Mouse (Mus musculus): ENCODE measurements around the gene Txn1. TPM values are rescaled to one million over a fixed set of nuclear protein-coding genes. Genes with fewer than 3 reads are reported as not detected.

Gene Txn1
- total and polyA plus RNA-seq, 2 experiments from 2014 or later, result 85.8 to 243 TPM

GRCm38 (mm10) chr4:57952891-57953290, 3.3 kb downstream of the Txn1 start:
- DNase-seq (ENCODE audit: low spot score), result no peak
- Histone ChIP-seq H3K4me2 (ENCODE audit: low read depth, low read length) (no peak overlapping the region), H3K36me3 (replicated peaks; ENCODE audit: control insufficient read depth, insufficient read depth, low read length) (peaks cover 39% of the 10 kb centered on the region), H3K9me3 (replicated peaks; ENCODE audit: control insufficient read depth, low read length) (no peaks in the 10 kb centered on the region), H3K27me3 (ENCODE audit: control insufficient read depth, insufficient read depth, low read length) (no peaks in the 10 kb centered on the region), H3K4me3 (ENCODE audit: low read depth, low read length) (no peak overlapping the region), H3K4me1 (ENCODE audit: control insufficient read depth, insufficient read depth) (peaks cover 18% of the 10 kb centered on the region), H3K9ac (replicated peaks; ENCODE audit: low read depth, low read length) (no peak overlapping the region), H3K27ac (ENCODE audit: low read depth) (no peak overlapping the region)
- WGBS, result 95% methylated on average over 1 of the region's 1 CpGs
- ATAC-seq (ENCODE audit: insufficient read depth, low read depth), result no peak
- TF ChIP-seq EP300 (IDR thresholded peaks at IDR 0.05; ENCODE audit: low read depth) (no peak), CTCF (IDR thresholded peaks at IDR 0.05; ENCODE audit: low read depth) (no peak)

GRCm38 (mm10) chr4:57952416-57952815, 3.8 kb downstream of the Txn1 start:
- Histone ChIP-seq H3K4me1 (ENCODE audit: control insufficient read depth, insufficient read depth) (peaks cover 17% of the 10 kb centered on the region), H3K27me3 (ENCODE audit: control insufficient read depth, insufficient read depth, low read length) (no peaks in the 10 kb centered on the region), H3K27ac (ENCODE audit: low read depth) (no peak overlapping the region), H3K9ac (replicated peaks; ENCODE audit: low read depth, low read length) (no peak overlapping the region), H3K9me3 (replicated peaks; ENCODE audit: control insufficient read depth, low read length) (no peaks in the 10 kb centered on the region), H3K4me2 (ENCODE audit: low read depth, low read length) (no peak overlapping the region), H3K36me3 (replicated peaks; ENCODE audit: control insufficient read depth, insufficient read depth, low read length) (peaks cover 43% of the 10 kb centered on the region), H3K4me3 (ENCODE audit: low read depth, low read length) (no peak overlapping the region)
- ATAC-seq (ENCODE audit: insufficient read depth, low read depth) (no peak), DNase-seq (ENCODE audit: low spot score) (no peak)
- TF ChIP-seq CTCF (IDR thresholded peaks at IDR 0.05; ENCODE audit: low read depth) (no peak), EP300 (IDR thresholded peaks at IDR 0.05; ENCODE audit: low read depth) (no peak)
- WGBS, result 90% methylated on average over 3 of the region's 3 CpGs

- Histone ChIP-seq H3K27me3 (ENCODE audit: control insufficient read depth, insufficient read depth, low read length) (no peaks in the 10 kb centered on the region), H3K4me2 (ENCODE audit: low read depth, low read length) (no peak overlapping the region), H3K9ac (replicated peaks; ENCODE audit: low read depth, low read length) (no peak overlapping the region), H3K9me3 (replicated peaks; ENCODE audit: control insufficient read depth, low read length) (no peaks in the 10 kb centered on the region), H3K27ac (ENCODE audit: low read depth) (no peak overlapping the region), H3K4me3 (ENCODE audit: low read depth, low read length) (no peak overlapping the region), H3K36me3 (replicated peaks; ENCODE audit: control insufficient read depth, insufficient read depth, low read length) (peaks cover 65% of the 10 kb centered on the region), H3K4me1 (ENCODE audit: control insufficient read depth, insufficient read depth) (peaks cover 6% of the 10 kb centered on the region)
- WGBS, result 93% methylated on average over 6 of the region's 6 CpGs
- DNase-seq (ENCODE audit: low spot score) (no peak), ATAC-seq (ENCODE audit: insufficient read depth, low read depth) (no peak)
- TF ChIP-seq EP300 (IDR thresholded peaks at IDR 0.05; ENCODE audit: low read depth), result no peak
- TF ChIP-seq CTCF (IDR thresholded peaks at IDR 0.05; ENCODE audit: low read depth), result no peak
These were observed 6.3 kb downstream of the Txn1 start for GRCm38 (mm10) chr4:57949866-57950265.

GRCm38 (mm10) chr4:57947476-57947875, 8.7 kb downstream of the Txn1 start:
- Histone ChIP-seq H3K27me3 (ENCODE audit: control insufficient read depth, insufficient read depth, low read length) (no peaks in the 10 kb centered on the region), H3K4me3 (ENCODE audit: low read depth, low read length) (no peak overlapping the region), H3K9ac (replicated peaks; ENCODE audit: low read depth, low read length) (no peak overlapping the region), H3K36me3 (replicated peaks; ENCODE audit: control insufficient read depth, insufficient read depth, low read length) (peaks cover 81% of the 10 kb centered on the region), H3K4me2 (ENCODE audit: low read depth, low read length) (no peak overlapping the region), H3K9me3 (replicated peaks; ENCODE audit: control insufficient read depth, low read length) (no peaks in the 10 kb centered on the region), H3K4me1 (ENCODE audit: control insufficient read depth, insufficient read depth) (no peaks in the 10 kb centered on the region), H3K27ac (ENCODE audit: low read depth) (no peak overlapping the region)
- no peak for DNase-seq (ENCODE audit: low spot score)
- ATAC-seq (ENCODE audit: insufficient read depth, low read depth), result no peak
- TF ChIP-seq EP300 (IDR thresholded peaks at IDR 0.05; ENCODE audit: low read depth), result no peak
- no peak for TF ChIP-seq CTCF (IDR thresholded peaks at IDR 0.05; ENCODE audit: low read depth)
- 87% methylated on average over 4 of the region's 4 CpGs for WGBS

- no peak overlapping the region for H3K27ac ChIP-seq (ENCODE audit: low read depth)
- no peaks in the 10 kb centered on the region for H3K9me3 ChIP-seq (replicated peaks; ENCODE audit: control insufficient read depth, low read length)
- no peaks in the 10 kb centered on the region for H3K4me1 ChIP-seq (ENCODE audit: control insufficient read depth, insufficient read depth)
- no peak overlapping the region for H3K9ac ChIP-seq (replicated peaks; ENCODE audit: low read depth, low read length)
- 78% methylated on average over 10 of the region's 10 CpGs for WGBS
- H3K4me3 ChIP-seq (ENCODE audit: low read depth, low read length), result no peak overlapping the region
- ATAC-seq (ENCODE audit: insufficient read depth, low read depth), result no peak
- H3K36me3 ChIP-seq (replicated peaks; ENCODE audit: control insufficient read depth, insufficient read depth, low read length), result peaks cover 81% of the 10 kb centered on the region
- DNase-seq (ENCODE audit: low spot score), result no peak
- H3K4me2 ChIP-seq (ENCODE audit: low read depth, low read length), result no peak overlapping the region
- TF ChIP-seq CTCF (IDR thresholded peaks at IDR 0.05; ENCODE audit: low read depth) (no peak), EP300 (IDR thresholded peaks at IDR 0.05; ENCODE audit: low read depth) (no peak)
- no peaks in the 10 kb centered on the region for H3K27me3 ChIP-seq (ENCODE audit: control insufficient read depth, insufficient read depth, low read length)
These were observed 9.2 kb downstream of the Txn1 start for GRCm38 (mm10) chr4:57947036-57947435.

- WGBS, result 70% methylated on average over 2 of the region's 2 CpGs
- H3K27me3 ChIP-seq (ENCODE audit: control insufficient read depth, insufficient read depth, low read length), result no peaks in the 10 kb centered on the region
- no peak for DNase-seq (ENCODE audit: low spot score)
- no peaks in the 10 kb centered on the region for H3K9me3 ChIP-seq (replicated peaks; ENCODE audit: control insufficient read depth, low read length)
- TF ChIP-seq EP300 (IDR thresholded peaks at IDR 0.05; ENCODE audit: low read depth) (no peak), CTCF (IDR thresholded peaks at IDR 0.05; ENCODE audit: low read depth) (no peak)
- no peaks in the 10 kb centered on the region for H3K4me1 ChIP-seq (ENCODE audit: control insufficient read depth, insufficient read depth)
- no peak overlapping the region for H3K27ac ChIP-seq (ENCODE audit: low read depth)
- H3K9ac ChIP-seq (replicated peaks; ENCODE audit: low read depth, low read length), result no peak overlapping the region
- no peak overlapping the region for H3K4me2 ChIP-seq (ENCODE audit: low read depth, low read length)
- H3K4me3 ChIP-seq (ENCODE audit: low read depth, low read length), result no peak overlapping the region
- peaks cover 42% of the 10 kb centered on the region for H3K36me3 ChIP-seq (replicated peaks; ENCODE audit: control insufficient read depth, insufficient read depth, low read length)
- ATAC-seq (ENCODE audit: insufficient read depth, low read depth), result no peak
These were observed 13.3 kb downstream of the Txn1 start for GRCm38 (mm10) chr4:57942892-57943291.

All from heart, postnatal 0 days (tissue).